Comparison of ENCODE assay signal across 8 mouse cellular contexts in genomic region chr2:138256851-138257471, GRCm38 (mm10). TPM values are rescaled to one million over a fixed set of nuclear protein-coding genes. Genes with fewer than 3 reads are reported as not detected.
DNase-seq lines count a peak whose midpoint lies in the region; ATAC-seq and TF ChIP-seq lines count a peak whose summit lies in the region.

No protein-coding gene starts in this region.

- H3K4me3 ChIP-seq in bone marrow macrophage, adult 2 months (ENCODE audit: insufficient read depth, low read length) = peak overlapping the region; percentile 100
- peak overlapping the region; percentile 93 for H3K4me3 ChIP-seq in heart, embryonic 10.5 days

- H3K27me3 ChIP-seq in heart, embryonic 10.5 days (ENCODE audit: insufficient read depth, poor library complexity, severe bottlenecking) = no peaks in the 10 kb centered on the region

- 1% methylated on average over 48 of the region's 51 CpGs for WGBS in heart, embryonic 10.5 days

- H3K27ac ChIP-seq in bone marrow macrophage, adult 2 months (ENCODE audit: insufficient read depth, low read depth, low read length) = no peak overlapping the region
- peak overlapping the region; percentile 99 for H3K27ac ChIP-seq in heart, embryonic 10.5 days

- ATAC-seq in megakaryocyte progenitor cell, adult 5-6 weeks (replicated peaks; ENCODE audit: poor library complexity) = peak; percentile 54

- H3K9me3 ChIP-seq in heart, embryonic 10.5 days = no peaks in the 10 kb centered on the region

- no peaks in the 10 kb centered on the region for H3K36me3 ChIP-seq in heart, embryonic 10.5 days

- TF ChIP-seq CTCF in bone marrow macrophage, adult 2 months (IDR thresholded peaks at IDR 0.05; ENCODE audit: low read depth, low read length) = no peak

- TF ChIP-seq POLR2A in bone marrow macrophage, adult 2 months (IDR thresholded peaks at IDR 0.05; ENCODE audit: borderline replicate concordance, low read depth, low read length) = no peak

- H3K4me1 ChIP-seq in bone marrow macrophage, adult 2 months (ENCODE audit: control insufficient read depth, insufficient read depth, low read length) = peaks cover 6% of the 10 kb centered on the region; the same call in 1 of the 2 replicates
- H3K4me1 ChIP-seq in heart, embryonic 10.5 days = 0 out of 2 replicates have a peak, but pooled peaks cover 12% of the 10 kb centered on the region

- peak; percentile 55 for DNase-seq in kidney, adult 18-20 months
- DNase-seq in kidney, adult 11 months = no peak
- no peak for DNase-seq in heart, embryonic 10.5 days (ENCODE audit: low spot score)
- peak; percentile 64 for DNase-seq in kidney, postnatal 10 days
- peak; percentile 47 to 57 for DNase-seq in thymus, postnatal 36 days
- no peak for DNase-seq in cerebellum, adult 8-10 months

RNA-seq across cellular contexts. Expression of gene Btbd3, which starts 0.6 kb away (rescaled TPM):
- 4.4 and 5.6 TPM in 2 replicates for polyA plus RNA-seq in bone marrow macrophage, adult 2 months (2012; ENCODE audit: insufficient read depth, insufficient read length, missing spikeins)
- 7.0 and 7.6 TPM in 2 replicates for polyA plus RNA-seq in heart, embryonic 10.5 days (2016; fragmentation: Nextera tagmentation; extraction: Ambion mirVana)
- 3.2 and 3.4 TPM in 2 replicates for total RNA-seq in megakaryocyte progenitor cell, adult 5-6 weeks (2015)
- 2.0 and 2.3 TPM in 2 replicates for total RNA-seq in megakaryocyte progenitor cell, adult 5-6 weeks (2017)

Comparison
In these comparisons a context has a peak if more than half of its experiments do, and no peak if none do; other contexts are left out.
1. DNase-seq: peak in kidney, adult 18-20 months (single experiment), kidney, postnatal 10 days (single experiment) and thymus, postnatal 36 days (2 of 2); none in kidney, adult 11 months (single experiment), heart, embryonic 10.5 days (single experiment) and cerebellum, adult 8-10 months (single experiment).